Mouse (Mus musculus) embryonic facial prominence, embryonic 11.5 days (tissue): ENCODE results near the gene Fam122b. TPM values are rescaled to one million over a fixed set of nuclear protein-coding genes. Genes with fewer than 3 reads are reported as not detected.

Source experiments
- polyA plus RNA-seq: library from polyadenylated mRNA; unstranded; fragments of >200 nt; fragmentation: Nextera tagmentation; extraction: Ambion mirVana; gene quantifications from 2 replicates; pipeline ENCODE4 v1.2.1, GENCODE M21; 2014

The Fam122b gene
- polyA plus RNA-seq, 1 experiment from 2014 or later, result 12.6 TPM

Other genes starting within 250 kb of the Fam122b start
- gene Plac1, start 29.7 kb downstream of the Fam122b start, polyA plus RNA-seq, result 6.6 and 7.4 TPM in 2 replicates
- gene Fam122c, start 3.6 kb upstream of the Fam122b start, polyA plus RNA-seq, result not detected in 2 replicates
- 61.4 and 61.6 TPM in 2 replicates for gene Mospd1, start 100.7 kb upstream of the Fam122b start, polyA plus RNA-seq
- not detected in 2 replicates for gene Etd, start 165.1 kb upstream of the Fam122b start, polyA plus RNA-seq